Mouse (Mus musculus) mouse embryonic stem cell (cell line): ENCODE data around the gene Il10ra.

Experiments
- in situ Hi-C, 2 experiments: fragments of 300-500 bp; cut with MboI; formaldehyde crosslinking; loops; 1 replicate in 1 of 2; 3 replicates in 1 of 2; pipeline ENCODE4 v1.14.3; 2019 to 2020; ENCODE audit warnings: low sequenced_read_pairs in 2 of 2, low pct_unique_long_range_greater_than_20kb in 1 of 2, mixed read lengths in 1 of 2; ENCODE audit not compliant: unreplicated experiment in 1 of 2

The Il10ra gene

GRCm38 (mm10) chr9:45268597-45269325, at the start of gene Il10ra:
Il10ra (minus strand) TSS chr9:45269149.
- in situ Hi-C loops, result no loop called here

DNA sequence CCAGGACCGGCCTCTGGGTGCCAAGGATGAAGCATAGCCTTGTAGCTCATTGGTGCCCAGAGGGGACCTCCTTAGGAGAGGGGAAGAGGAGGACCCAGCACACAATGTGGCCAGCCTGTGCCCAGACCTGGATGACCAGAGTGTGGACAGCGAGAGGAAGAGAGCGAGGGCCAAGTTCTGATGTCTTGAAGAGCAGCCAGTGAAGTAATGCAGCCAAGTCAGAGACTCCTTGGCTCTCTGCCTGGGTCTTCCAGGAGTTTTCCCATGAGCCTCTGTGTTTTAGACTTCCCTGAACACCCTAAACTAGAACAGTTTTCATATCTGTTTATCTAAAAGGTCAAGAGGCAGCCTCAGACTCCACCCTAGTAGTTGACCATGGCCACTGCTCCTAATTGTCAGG, 48.7 kb upstream of the Il10ra start:
- in situ Hi-C loops, result no loop called here

DNA sequence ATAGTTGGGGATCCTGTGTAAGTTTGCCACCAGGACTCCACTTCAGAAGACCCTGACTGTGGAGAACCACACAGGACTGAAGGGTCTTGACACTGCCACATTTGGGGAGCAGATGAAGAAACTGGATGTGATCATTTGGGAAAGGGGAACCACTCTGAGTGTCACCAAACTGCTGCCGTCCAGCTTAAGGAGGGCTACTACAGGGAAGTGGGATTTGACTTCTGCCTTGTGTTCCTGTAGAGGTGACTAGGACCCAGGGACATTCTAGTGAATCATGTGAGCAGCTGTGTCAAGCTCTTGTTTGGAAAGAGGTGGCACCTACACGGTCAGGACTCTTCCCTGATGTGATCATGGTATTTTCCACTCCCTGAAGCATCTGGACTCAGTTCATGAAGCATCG, 45.0 kb upstream of the Il10ra start:
- in situ Hi-C loops, result no loop called here

- in situ Hi-C loops, result no loop called here
Observed at GRCm38 (mm10) chr9:45311858-45312257, 42.9 kb upstream of the Il10ra start.

- in situ Hi-C loops, result loop anchor here in 1 of 2 experiments (10.0 kb wide), 1 partner anchor 76 kb away; no protein-coding TSS in a partner anchor
Observed at GRCm38 (mm10) chr9:45308521-45308920, 39.6 kb upstream of the Il10ra start.

- in situ Hi-C loops, result loop anchor here in 1 of 2 experiments (10.0 kb wide), 1 partner anchor 78 kb away; no protein-coding TSS in a partner anchor
Observed at GRCm38 (mm10) chr9:45306746-45307410, 37.9 kb upstream of the Il10ra start.

GRCm38 (mm10) chr9:45301771-45302170, 32.8 kb upstream of the Il10ra start:
- in situ Hi-C loops, result loop anchor here (5.0 to 10.0 kb wide), 3 partner anchors 41 to 111 kb away; no protein-coding TSS in a partner anchor

GRCm38 (mm10) chr9:45300422-45301104, 31.6 kb upstream of the Il10ra start:
- in situ Hi-C loops, result loop anchor here (5.0 to 10.0 kb wide), 3 partner anchors 42 to 112 kb away; no protein-coding TSS in a partner anchor

- in situ Hi-C loops, result loop anchor here (5.0 to 10.0 kb wide), 3 partner anchors 43 to 113 kb away; no protein-coding TSS in a partner anchor
Observed at GRCm38 (mm10) chr9:45299231-45300006, 30.5 kb upstream of the Il10ra start.

DNA sequence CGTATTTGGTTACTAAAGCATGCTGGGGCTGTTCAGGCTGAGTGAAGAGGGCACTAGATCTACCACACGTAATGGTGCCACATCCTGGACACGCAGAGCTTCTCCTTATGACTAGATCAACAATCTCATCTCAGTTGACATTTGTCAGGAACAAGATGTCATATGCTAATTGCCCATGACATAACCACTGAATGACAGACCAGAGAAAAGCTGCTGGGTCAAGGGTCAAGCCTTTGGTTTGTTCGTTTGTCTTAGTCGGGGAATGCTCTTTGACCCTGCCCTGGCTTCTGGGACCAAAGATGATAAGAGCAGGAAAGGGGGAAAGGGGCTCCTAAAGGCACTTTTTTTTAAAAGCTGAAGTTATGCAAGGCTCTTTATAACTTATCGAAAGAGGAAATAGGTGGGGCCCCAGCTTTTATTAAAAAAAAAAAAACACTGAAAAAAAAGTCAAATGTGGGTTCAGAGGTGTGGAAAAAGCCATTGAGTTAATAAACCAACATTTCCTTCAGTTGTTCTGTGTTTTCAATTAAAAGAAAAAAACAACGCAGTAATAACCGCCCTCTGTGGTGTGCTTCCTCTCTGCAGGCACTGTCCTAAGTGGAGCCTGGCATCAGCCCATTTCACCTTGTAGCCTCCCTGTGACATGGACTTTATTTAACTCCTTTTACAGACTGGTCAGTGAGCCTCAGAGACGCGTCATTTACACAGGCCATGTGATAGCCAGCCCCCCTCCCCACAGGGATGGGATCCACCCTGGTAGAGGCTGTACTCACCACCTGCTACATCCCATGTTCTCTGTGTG, 25.5 kb upstream of the Il10ra start:
- in situ Hi-C loops, result no loop called here

DNA sequence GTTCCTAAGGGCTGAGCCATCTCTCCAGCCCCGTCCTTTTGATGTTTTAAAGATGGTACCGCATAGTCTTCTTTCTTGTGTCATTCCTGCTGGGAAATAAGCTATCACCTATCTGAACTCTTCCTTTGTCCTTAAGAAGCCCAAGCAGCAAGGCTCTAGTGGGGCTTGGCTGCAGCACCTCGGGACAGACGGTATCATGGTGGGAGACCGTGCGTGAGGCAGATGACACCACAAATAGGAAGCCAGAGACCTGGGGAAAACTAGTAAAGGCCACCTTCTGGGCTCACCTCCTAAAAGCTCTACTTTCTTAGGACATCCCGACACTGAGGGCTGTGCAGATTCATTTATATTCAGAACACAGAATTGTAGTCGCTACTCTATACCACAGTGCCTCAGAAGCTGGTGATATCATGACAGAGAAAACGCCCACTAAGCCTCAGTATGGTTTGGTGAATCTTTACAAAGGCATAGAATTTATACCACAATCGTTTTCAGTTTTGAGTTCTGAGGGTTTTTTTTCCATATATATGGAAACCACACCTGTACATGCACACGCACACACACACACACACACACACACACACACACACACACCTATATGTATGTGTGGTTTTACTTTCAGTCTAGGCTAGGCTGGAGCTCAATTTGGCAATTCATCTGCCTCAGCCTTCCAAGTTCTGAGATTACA, 22.7 kb upstream of the Il10ra start:
- in situ Hi-C loops, result no loop called here

DNA sequence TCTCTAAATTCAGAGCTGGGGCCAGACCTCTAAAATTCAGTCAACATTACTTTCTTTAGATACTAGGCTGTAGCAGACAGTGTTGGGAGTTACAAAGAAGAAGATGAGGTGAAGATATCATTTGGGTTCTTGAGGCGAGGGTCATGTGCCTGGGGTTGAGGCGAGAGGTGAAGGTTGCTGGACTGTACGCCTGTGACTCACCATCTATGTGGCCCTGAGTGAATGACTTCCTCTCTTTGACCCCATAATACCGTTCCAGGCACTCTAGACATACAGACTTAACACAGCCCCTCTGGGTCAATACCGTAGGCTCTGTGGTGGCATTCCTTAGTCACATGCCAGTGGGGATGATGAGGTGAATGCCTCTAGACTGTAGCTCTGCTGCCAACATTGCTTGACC, 13.5 kb upstream of the Il10ra start:
- in situ Hi-C loops, result no loop called here

GRCm38 (mm10) chr9:45280891-45281290, 11.9 kb upstream of the Il10ra start:
- in situ Hi-C loops, result no loop called here

GRCm38 (mm10) chr9:45280059-45280458, 11.1 kb upstream of the Il10ra start:
- in situ Hi-C loops, result no loop called here

DNA sequence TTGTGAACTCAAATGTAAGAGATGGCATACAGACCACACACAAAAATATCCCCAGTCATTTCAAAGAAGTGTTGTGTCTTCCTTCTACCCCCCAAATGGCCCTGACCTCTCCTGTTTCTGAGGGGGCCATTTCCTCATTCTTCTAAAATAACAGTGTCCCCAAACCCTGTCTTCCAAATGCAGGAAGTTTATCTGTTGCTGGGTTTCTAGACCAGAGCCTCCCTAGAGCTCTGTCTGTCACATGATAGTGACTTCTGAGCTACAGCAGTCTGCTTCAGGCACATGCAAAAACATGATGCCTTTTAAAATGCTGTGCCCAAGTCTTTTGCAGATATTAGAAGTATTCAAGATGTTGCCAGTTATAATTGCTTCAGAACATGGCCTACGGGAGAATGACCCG, 5.7 kb upstream of the Il10ra start:
- in situ Hi-C loops, result no loop called here

DNA sequence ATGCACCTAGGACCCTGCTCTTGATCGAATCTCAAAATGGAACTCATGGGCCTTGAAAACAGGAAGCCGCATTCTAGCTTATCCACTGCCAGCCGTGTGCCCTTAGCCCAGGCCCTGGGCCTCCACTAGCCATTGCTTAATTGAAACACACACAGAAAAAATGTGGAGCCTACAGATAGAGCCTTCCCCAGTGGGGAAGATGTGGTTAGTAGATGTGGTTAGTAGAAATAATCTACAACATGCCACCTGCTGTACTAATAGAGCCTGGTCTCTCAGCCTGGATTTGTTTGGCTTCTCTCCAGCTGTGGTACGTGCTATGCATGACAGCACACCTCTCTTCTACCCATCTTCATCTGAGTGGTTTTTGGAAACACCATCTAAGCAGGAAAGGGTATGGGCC, 5.3 kb upstream of the Il10ra start:
- in situ Hi-C loops, result no loop called here

DNA sequence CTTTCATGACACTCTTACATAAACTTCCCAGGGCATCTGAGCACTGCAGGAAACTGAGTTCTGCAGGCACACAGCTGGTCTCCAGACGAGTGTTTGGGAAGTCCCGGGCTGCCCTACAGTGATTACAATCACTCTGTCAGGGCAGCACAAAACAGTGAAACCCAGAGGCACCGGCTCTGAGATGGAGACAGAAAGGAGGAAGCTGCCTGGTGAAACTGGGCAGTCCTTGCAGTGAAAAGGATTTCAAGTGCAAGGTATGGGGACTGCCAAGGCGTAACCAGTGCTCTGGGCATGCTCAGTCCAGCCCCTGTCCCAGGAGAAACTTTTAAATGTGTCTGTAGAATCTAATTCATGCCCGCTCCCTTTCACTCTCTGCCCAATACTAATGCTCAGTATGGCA, 3.3 kb upstream of the Il10ra start:
- in situ Hi-C loops, result no loop called here
